Mouse (Mus musculus) heart, embryonic 14.5 days (tissue): Measurements from ENCODE around the gene Keap1. TPM values are rescaled to one million over a fixed set of nuclear protein-coding genes. Genes with fewer than 3 reads are reported as not detected.
A peak's percentile ranks its signal among the peaks of the same experiment; 100 is the strongest.

Source experiments
- ATAC-seq: fragments of 200-750 bp; cut with Nextera tagmentation; 2 replicates; pipeline ENCODE4 v1.8.0; 2017; ENCODE audit warnings: low read depth, moderate TSS enrichment; ENCODE audit not compliant: insufficient number of reproducible peaks, insufficient read depth, low FRiP score
- H3K27ac ChIP-seq, 2 experiments: fragments of 200-500 bp in 1 of 2; fragments of 300-500 bp in 1 of 2; sonication (generic) in 1 of 2; replicated peaks in 1 of 2; 2 replicates each; pipeline ENCODE4 v1.5.1; 2012 to 2014; ENCODE audit warnings: low read depth in 2 of 2, low read length in 2 of 2, control low read depth in 1 of 2, mild to moderate bottlenecking in 1 of 2, mixed read lengths in 1 of 2; ENCODE audit not compliant: control insufficient read depth in 1 of 2, insufficient read depth in 1 of 2
- H3K27me3 ChIP-seq: fragments of 300-500 bp; sonication (generic); 2 replicates; pipeline ENCODE4 v1.6.1; 2014; ENCODE audit warnings: mild to moderate bottlenecking, low read length, control low read depth; ENCODE audit not compliant: control insufficient read depth, insufficient read depth
- H3K36me3 ChIP-seq: fragments of 300-500 bp; sonication (generic); 2 replicates; pipeline ENCODE4 v1.6.1; 2014; ENCODE audit warnings: mild to moderate bottlenecking, control low read depth, low read length, mixed read lengths; ENCODE audit not compliant: control insufficient read depth, insufficient read depth
- H3K4me1 ChIP-seq, 2 experiments: fragments of 200-500 bp in 1 of 2; fragments of 300-500 bp in 1 of 2; sonication (generic) in 1 of 2; 2 replicates each; pipeline ENCODE4 v1.6.1; 2012 to 2014; ENCODE audit warnings: low read length in 2 of 2, control low read depth in 1 of 2, mixed read lengths in 1 of 2; ENCODE audit not compliant: control insufficient read depth in 2 of 2, insufficient read depth in 2 of 2
- H3K4me2 ChIP-seq: fragments of 300-500 bp; sonication (generic); 2 replicates; pipeline ENCODE4 v1.6.1; 2014; ENCODE audit warnings: mild to moderate bottlenecking, low read length
- H3K4me3 ChIP-seq, 2 experiments: fragments of 200-500 bp in 1 of 2; fragments of 300-500 bp in 1 of 2; sonication (generic) in 1 of 2; 2 replicates each; pipeline ENCODE4 v1.5.1; 2012 to 2014; ENCODE audit warnings: low read length in 2 of 2, mild to moderate bottlenecking in 2 of 2, control low read depth in 1 of 2, low read depth in 1 of 2, moderate library complexity in 1 of 2; ENCODE audit not compliant: control insufficient read depth in 1 of 2, insufficient read depth in 1 of 2
- H3K9ac ChIP-seq: fragments of 300-500 bp; sonication (generic); 2 replicates; pipeline ENCODE4 v1.6.1; 2014; ENCODE audit warnings: mild to moderate bottlenecking, low read length
- H3K9me3 ChIP-seq: fragments of 300-500 bp; sonication (generic); 2 replicates; pipeline ENCODE4 v1.6.1; 2016; ENCODE audit warnings: low read length, control low read depth; ENCODE audit not compliant: control insufficient read depth
- WGBS: fragments of 180-500 bp; shearing (Covaris S2); extraction: QIAGEN DNeasy Blood & Tissue Kit; methylation state at CpG from one replicate; pipeline ENCODE4 v1.1.7; 2014; 5-methylcytosine and 5-hydroxymethylcytosine counted together
- polyA plus RNA-seq: library from polyadenylated mRNA; unstranded; fragments of >200 nt; fragmentation: Nextera tagmentation; extraction: Ambion mirVana; gene quantifications from 2 replicates; pipeline ENCODE4 v1.2.1, GENCODE M21; 2014

Gene Keap1
- polyA plus RNA-seq, 1 experiment from 2014 or later = 31.5 TPM

DNA sequence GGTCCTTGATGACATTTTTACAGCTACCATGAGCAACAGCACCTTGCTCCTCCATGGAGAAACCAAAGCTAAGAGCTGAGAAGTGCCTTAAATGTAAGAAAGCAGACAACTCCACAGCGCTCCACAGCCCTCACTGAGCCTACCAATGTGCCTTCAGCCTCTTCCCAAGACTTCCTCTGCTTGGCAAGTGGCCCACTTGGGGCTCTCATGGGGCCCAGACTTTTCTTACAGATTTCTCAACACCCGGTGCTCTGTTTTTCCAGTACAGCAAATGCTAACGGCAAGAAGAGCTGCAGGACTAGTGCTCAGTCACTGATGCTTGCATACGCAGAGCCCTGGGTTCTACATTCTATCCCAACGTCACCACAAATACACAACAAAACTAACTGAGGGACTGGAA, 38.6 kb upstream of the Keap1 start:
- peaks cover 97% of the 10 kb centered on the region for H3K36me3 ChIP-seq
- no peak overlapping the region for H3K27ac ChIP-seq
- H3K4me2 ChIP-seq = no peak overlapping the region
- H3K4me3 ChIP-seq = no peak overlapping the region
- no peaks in the 10 kb centered on the region for H3K9me3 ChIP-seq
- H3K27me3 ChIP-seq = no peaks in the 10 kb centered on the region
- H3K9ac ChIP-seq = no peak overlapping the region
- WGBS = 90% methylated on average over 5 of the region's 5 CpGs
- ATAC-seq = no peak
- H3K4me1 ChIP-seq = peaks cover 5 to 15% of the 10 kb centered on the region in 2 experiments; a peak in 2 of 4 replicates

DNA sequence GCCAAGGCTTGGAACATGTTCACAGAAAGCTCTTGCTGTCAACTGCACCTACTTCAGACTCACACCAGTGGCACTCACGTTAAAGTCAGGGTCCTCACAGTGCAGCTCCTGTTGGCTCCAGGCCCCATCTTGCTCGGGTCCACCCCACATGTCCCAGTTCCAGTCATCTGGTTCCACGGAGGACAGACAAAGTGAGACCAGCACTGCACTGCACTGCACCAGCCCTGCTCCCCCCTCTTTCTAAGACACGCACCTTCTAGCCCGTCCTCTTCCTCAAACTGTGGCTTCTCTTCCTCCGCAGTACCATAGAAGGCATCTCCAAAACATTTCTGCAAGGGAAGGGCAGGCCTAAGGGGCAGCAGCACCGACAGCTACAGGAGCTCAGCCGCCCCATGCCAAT, 37.1 kb upstream of the Keap1 start:
- Histone ChIP-seq H3K9ac (no peak overlapping the region), H3K4me1 (peaks cover 5 to 15% of the 10 kb centered on the region in 2 experiments; a peak in 2 of 4 replicates), H3K9me3 (no peaks in the 10 kb centered on the region), H3K36me3 (peaks cover 98% of the 10 kb centered on the region), H3K4me3 (no peak overlapping the region), H3K27ac (no peak overlapping the region), H3K4me2 (no peak overlapping the region), H3K27me3 (no peaks in the 10 kb centered on the region)
- no peak for ATAC-seq
- WGBS = 88% methylated on average over 8 of the region's 8 CpGs

DNA sequence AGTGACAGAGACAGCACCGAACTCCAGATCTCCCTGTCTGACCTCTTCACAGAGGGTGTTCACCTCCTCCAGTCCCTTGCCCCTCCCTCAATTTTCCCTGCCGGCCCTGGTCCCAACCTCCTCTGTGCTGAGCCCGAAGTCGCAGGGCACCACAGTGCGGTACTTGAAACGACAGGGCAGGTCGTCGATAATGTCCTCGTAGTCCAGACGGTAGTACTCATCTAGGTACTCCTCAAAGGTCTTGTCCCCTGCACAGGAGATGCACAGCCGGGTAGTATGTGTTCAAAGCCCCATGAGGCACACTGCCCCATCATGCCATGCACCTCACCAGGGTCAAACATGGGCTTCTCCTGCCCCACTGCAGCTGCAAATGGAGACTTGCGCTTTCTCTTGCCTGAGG, 36.6 kb upstream of the Keap1 start:
- ATAC-seq = no peak
- peaks cover 98% of the 10 kb centered on the region for H3K36me3 ChIP-seq
- H3K4me3 ChIP-seq = no peak overlapping the region
- 81% methylated on average over 12 of the region's 12 CpGs for WGBS
- H3K27ac ChIP-seq = no peak overlapping the region
- no peaks in the 10 kb centered on the region for H3K27me3 ChIP-seq
- H3K4me1 ChIP-seq = peaks cover 5 to 15% of the 10 kb centered on the region in 2 experiments; a peak in 2 of 4 replicates
- no peaks in the 10 kb centered on the region for H3K9me3 ChIP-seq
- no peak overlapping the region for H3K4me2 ChIP-seq
- no peak overlapping the region for H3K9ac ChIP-seq

DNA sequence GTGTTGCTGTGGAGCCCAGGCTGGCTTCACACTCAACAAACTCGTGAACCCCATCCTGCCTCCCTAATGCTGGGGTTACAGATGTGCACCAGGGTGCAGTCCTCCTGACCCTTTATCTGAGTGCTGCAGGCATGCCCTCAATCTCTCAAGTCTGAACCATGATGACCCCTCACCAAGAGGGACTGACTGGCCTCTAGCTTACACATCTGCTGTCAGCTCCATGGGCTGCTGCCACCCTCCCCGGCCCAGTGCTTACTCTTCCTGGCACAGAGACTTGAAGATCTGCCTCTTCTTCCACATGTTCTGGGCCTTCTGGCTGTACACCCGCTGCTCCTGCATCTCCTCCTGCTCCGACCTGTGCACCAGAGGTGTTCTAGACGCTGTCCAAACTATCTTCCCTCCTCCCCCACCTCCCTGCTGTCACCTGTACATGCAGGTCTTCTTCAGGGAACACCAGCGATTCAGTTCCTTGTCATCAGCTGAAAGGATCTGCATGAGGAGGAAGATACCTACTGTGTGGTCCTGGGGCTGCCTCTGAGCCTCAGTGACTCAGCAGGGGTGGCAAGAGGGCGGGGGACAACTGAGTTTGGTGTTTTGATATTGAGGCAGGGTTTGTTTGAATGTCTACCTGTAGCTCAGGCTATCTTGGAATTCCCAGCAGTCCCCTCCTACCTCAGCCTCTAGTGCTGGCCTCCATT, 36.0 kb upstream of the Keap1 start:
- 72% methylated on average over 7 of the region's 7 CpGs for WGBS
- Histone ChIP-seq H3K9me3 (no peaks in the 10 kb centered on the region), H3K4me3 (no peak overlapping the region), H3K4me1 (peaks cover 5 to 15% of the 10 kb centered on the region in 2 experiments; a peak in 2 of 4 replicates), H3K9ac (no peak overlapping the region), H3K27ac (0 out of 4 replicates have a peak overlapping the region, but pooled peaks of 1 of the 2 experiments have one; percentile 20), H3K4me2 (no peak overlapping the region), H3K36me3 (peaks cover 98% of the 10 kb centered on the region), H3K27me3 (no peaks in the 10 kb centered on the region)
- ATAC-seq = no peak

DNA sequence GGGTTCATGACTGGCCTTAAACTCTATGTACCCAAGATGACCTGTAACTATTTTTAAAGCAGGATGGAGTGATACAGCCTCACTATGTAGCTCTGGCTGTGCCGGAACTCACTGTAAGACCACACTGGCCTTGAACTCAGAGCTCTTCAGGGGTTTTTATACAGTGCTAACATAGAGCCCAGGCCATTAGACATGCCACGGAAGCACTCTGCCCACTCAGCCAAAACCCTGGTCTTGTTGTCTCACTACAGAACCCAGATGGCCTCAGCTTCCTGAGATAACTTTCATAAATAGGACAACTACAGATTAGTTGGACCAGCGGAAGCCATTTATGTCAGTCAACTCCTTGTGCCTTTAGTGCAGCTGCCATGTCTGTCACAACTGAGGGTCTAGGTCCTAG, 35.2 kb upstream of the Keap1 start:
- WGBS = 34% methylated on average over 3 of the region's 3 CpGs
- H3K9me3 ChIP-seq = no peaks in the 10 kb centered on the region
- H3K27ac ChIP-seq = 0 out of 4 replicates have a peak overlapping the region, but pooled peaks of 1 of the 2 experiments have one; percentile 12
- H3K36me3 ChIP-seq = peaks cover 98% of the 10 kb centered on the region
- ATAC-seq = no peak
- no peak overlapping the region for H3K9ac ChIP-seq
- H3K27me3 ChIP-seq = no peaks in the 10 kb centered on the region
- H3K4me3 ChIP-seq = no peak overlapping the region
- peaks cover 5 to 15% of the 10 kb centered on the region in 2 experiments; a peak in 2 of 4 replicates for H3K4me1 ChIP-seq
- no peak overlapping the region for H3K4me2 ChIP-seq

DNA sequence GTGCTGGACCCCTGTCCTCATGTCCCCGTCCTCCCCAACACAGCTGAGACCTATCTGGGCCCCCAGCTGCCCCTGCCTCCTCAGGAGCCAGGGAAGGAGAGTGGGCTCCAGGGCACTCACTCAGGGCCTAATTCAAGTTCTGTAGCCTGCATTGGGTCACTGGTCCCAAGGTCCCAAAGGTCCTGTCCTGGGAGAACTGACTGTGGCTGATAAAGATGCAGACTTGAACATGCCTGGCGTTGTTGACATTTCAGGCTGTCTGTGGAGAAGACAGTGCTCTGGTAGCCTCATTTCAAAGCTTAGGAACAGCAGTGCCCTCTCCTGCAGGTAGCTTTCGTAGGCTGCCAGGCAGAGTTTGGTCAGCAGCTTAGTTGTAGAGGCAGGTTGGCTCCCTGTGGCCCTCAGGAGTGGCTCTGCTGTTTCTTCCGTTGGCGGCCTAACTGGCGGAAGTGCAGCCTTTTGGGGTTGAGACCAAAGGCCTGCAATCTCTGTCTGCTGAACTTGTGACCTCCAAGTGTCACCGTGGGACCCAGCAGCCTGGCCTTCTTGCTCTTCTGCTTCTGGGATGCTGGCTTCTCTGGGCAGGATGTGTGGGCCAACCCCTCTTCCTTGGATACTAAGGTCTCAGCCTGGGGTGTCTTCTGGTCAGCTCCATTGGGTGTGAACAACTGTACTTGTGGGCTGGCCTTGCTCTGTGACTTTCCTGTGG, 34.5 kb upstream of the Keap1 start:
- no peaks in the 10 kb centered on the region for H3K27me3 ChIP-seq
- WGBS = 62% methylated on average over 7 of the region's 7 CpGs
- H3K36me3 ChIP-seq = peaks cover 98% of the 10 kb centered on the region
- H3K4me3 ChIP-seq = no peak overlapping the region
- no peak for ATAC-seq
- no peak overlapping the region for H3K4me2 ChIP-seq
- no peaks in the 10 kb centered on the region for H3K9me3 ChIP-seq
- peak overlapping the region in 1 of 2 experiments; percentile 12; a peak in 1 of 4 replicates for H3K27ac ChIP-seq
- H3K4me1 ChIP-seq = peaks cover 5 to 15% of the 10 kb centered on the region in 2 experiments; a peak in 2 of 4 replicates
- H3K9ac ChIP-seq = no peak overlapping the region; the same call in 1 of the 2 replicates

DNA sequence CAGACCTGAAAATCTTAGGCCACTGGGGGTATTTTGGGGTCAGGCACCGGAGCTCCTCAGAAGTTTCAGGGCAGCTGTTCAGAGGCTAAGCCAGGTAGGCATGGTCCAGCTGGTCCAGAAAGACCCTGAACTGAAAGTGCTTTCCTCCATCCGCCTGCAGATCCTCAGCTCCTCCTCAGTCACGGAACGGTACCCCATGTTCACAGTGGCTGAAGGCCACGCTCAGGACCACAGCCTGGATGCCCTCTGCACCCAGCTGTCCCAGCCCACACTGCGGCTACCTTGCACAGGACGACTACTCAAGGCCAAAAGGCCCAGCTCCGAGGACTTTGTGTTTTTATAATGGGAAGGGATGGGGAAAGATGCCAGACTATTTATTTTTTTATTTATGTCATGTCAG, 33.9 kb upstream of the Keap1 start:
- Histone ChIP-seq H3K27ac (no peak overlapping the region), H3K9ac (no peak overlapping the region), H3K4me1 (peaks cover 5 to 15% of the 10 kb centered on the region in 2 experiments; a peak in 2 of 4 replicates), H3K36me3 (peaks cover 98% of the 10 kb centered on the region), H3K4me2 (no peak overlapping the region), H3K4me3 (no peak overlapping the region), H3K9me3 (no peaks in the 10 kb centered on the region), H3K27me3 (no peaks in the 10 kb centered on the region)
- no peak for ATAC-seq
- 85% methylated on average over 8 of the region's 8 CpGs for WGBS
